Mouse (Mus musculus) erythroblast, embryonic 14.5 days (primary cell): ENCODE measurements around the gene Cib1.

Experiments used
- GATA1 ChIP-seq: IDR thresholded peaks from 2 replicates; pipeline ENCODE4 v1.6.1; 2012; ENCODE audit warnings: low read length, inconsistent platforms, mixed read lengths
- TAL1 ChIP-seq: IDR thresholded peaks from 3 replicates; pipeline ENCODE4 v1.6.1; 2012; ENCODE audit warnings: low read length, inconsistent platforms, mixed read lengths

GRCm38 (mm10) chr7:80195576-80196263, 36.9 kb downstream of the Cib1 start:
- no peak for TF ChIP-seq TAL1
- no peak for TF ChIP-seq GATA1
